Mouse (Mus musculus): ENCODE measurements around the gene Pabpc4. TPM values are rescaled to one million over a fixed set of nuclear protein-coding genes. Genes with fewer than 3 reads are reported as not detected.

Gene Pabpc4
- total and polyA plus RNA-seq, 3 experiments = 206 to 444 (median 318) TPM

GRCm38 (mm10) chr4:123233492-123234084 lies 28.6 kb upstream of the Pabpc4 start, which contains the start of gene Heyl:
Gene Heyl, plus strand, starts transcription at chr4:123233556.
- Histone ChIP-seq H3K9ac (ENCODE audit: insufficient read depth, low read depth) (no peak within 1 kb of the TSS), H3K27ac (ENCODE audit: insufficient read depth, low read depth) (no peak within 1 kb of the TSS), H3K79me2 (replicated peaks; ENCODE audit: control insufficient read depth, extremely low read depth, insufficient read depth, poor library complexity, severe bottlenecking) (no peaks in the 10 kb centered on the region), H3K4me3 (replicated peaks in 1 of 3; ENCODE audit: low read depth in 2 of 3, low read length in 2 of 3, poor library complexity in 1 of 3) (no peak within 1 kb of the TSS), H3K27me3 (replicated peaks) (peaks cover 86% of the 10 kb centered on the region), H3K36me3 (replicated peaks in 1 of 2; ENCODE audit: control insufficient read depth in 1 of 2, insufficient read depth in 1 of 2, low read length in 1 of 2) (no peaks in the 10 kb centered on the region), H3K9me3 (replicated peaks; ENCODE audit: low read length) (no peaks in the 10 kb centered on the region), H3K4me1 (ENCODE audit: control insufficient read depth in 1 of 2, insufficient read depth in 2 of 2) (peaks cover 21 to 57% of the 10 kb centered on the region in 2 experiments), H3K4me2 (ENCODE audit: insufficient read depth, low read depth, poor library complexity, severe bottlenecking) (peak within 1 kb of the TSS; percentile 27)
- in situ Hi-C loops (cut with MboI; ENCODE audit: low pct_ligation_motif_present, low pct_unique_long_range_greater_than_20kb, low sequenced_read_pairs) = no loop called here
- dilution Hi-C loops (cut with MboI; ENCODE audit: extremely low pct_ligation_motif_present, extremely low pct_unique_long_range_greater_than_20kb, low sequenced_read_pairs) = no loop called here
- TF ChIP-seq GABPA (IDR thresholded peaks at IDR 0.05; ENCODE audit: insufficient replicate concordance, low read depth, low read length) (no peak), NELFE (IDR thresholded peaks at IDR 0.05; ENCODE audit: low read depth, low read length) (no peak), PAX5 (IDR thresholded peaks at IDR 0.05; ENCODE audit: low read length) (no peak), ETS1 (conservative IDR thresholded peaks at IDR 0.05; ENCODE audit: low read depth, low read length) (peak; percentile 56; the same call in 1 of the 2 replicates), SIN3A (IDR thresholded peaks at IDR 0.05; ENCODE audit: low read length) (no peak), HCFC1 (IDR thresholded peaks at IDR 0.05; ENCODE audit: low read depth, low read length) (no peak), ZMIZ1 (IDR thresholded peaks at IDR 0.05; ENCODE audit: low read depth, low read length) (no peak), ZNF384 (IDR thresholded peaks at IDR 0.05; ENCODE audit: low read depth, low read length) (no peak), NRF1 (IDR thresholded peaks at IDR 0.05; ENCODE audit: low read depth, low read length) (no peak), BHLHE40 (IDR thresholded peaks at IDR 0.05; ENCODE audit: low read depth, low read length) (no peak), E2F4 (IDR thresholded peaks at IDR 0.05; ENCODE audit: insufficient replicate concordance, low read depth, low read length) (no peak), SMC3 (IDR thresholded peaks at IDR 0.05; ENCODE audit: low read depth, low read length) (no peak), CTCF (conservative IDR thresholded peaks at IDR 0.05 in 1 of 2, IDR thresholded peaks at IDR 0.05 in 1 of 2; ENCODE audit: low read depth in 2 of 2, low read length in 2 of 2) (no peak), CHD2 (IDR thresholded peaks at IDR 0.05; ENCODE audit: low read length) (no peak), MEF2A (IDR thresholded peaks at IDR 0.05; ENCODE audit: borderline replicate concordance, low read depth, low read length) (no peak; the same call in 1 of the 2 replicates), POLR2A (IDR thresholded peaks at IDR 0.05; ENCODE audit: low read depth, low read length) (no peak), JUN (IDR thresholded peaks at IDR 0.05; ENCODE audit: insufficient read depth, low read depth, low read length) (no peak), UBTF (IDR thresholded peaks at IDR 0.05; ENCODE audit: low read depth, low read length) (peak; percentile 68; the same call in 1 of the 2 replicates), ZC3H11A (IDR thresholded peaks at IDR 0.05; ENCODE audit: low read depth, low read length) (no peak), EP300 (IDR thresholded peaks at IDR 0.05; ENCODE audit: low read length) (no peak), MAX (IDR thresholded peaks at IDR 0.05; ENCODE audit: low read length) (no peak), IRF4 (IDR thresholded peaks at IDR 0.05; ENCODE audit: low read depth, low read length) (0 out of 2 replicates have a peak, but pooled peaks have one; percentile 26), MYC (IDR thresholded peaks at IDR 0.05; ENCODE audit: low read depth, low read length) (no peak), POLR2AphosphoS2 (IDR thresholded peaks at IDR 0.05; ENCODE audit: low read depth, low read length) (no peak), TBP (conservative IDR thresholded peaks at IDR 0.05; ENCODE audit: low read depth, low read length) (no peak), TCF12 (IDR thresholded peaks at IDR 0.05; ENCODE audit: low read depth, low read length) (peak; percentile 64; the same call in 1 of the 2 replicates), RCOR1 (conservative IDR thresholded peaks at IDR 0.05; ENCODE audit: low read depth, low read length) (no peak), MAZ (IDR thresholded peaks at IDR 0.05; ENCODE audit: low read depth, low read length) (no peak), ELF1 (IDR thresholded peaks at IDR 0.05; ENCODE audit: low read depth, low read length) (no peak), USF1 (IDR thresholded peaks at IDR 0.05; ENCODE audit: low read depth, low read length) (no peak), ZKSCAN1 (IDR thresholded peaks at IDR 0.05; ENCODE audit: borderline replicate concordance, low read depth, low read length) (no peak), MXI1 (IDR thresholded peaks at IDR 0.05; ENCODE audit: low read depth, low read length) (no peak), KAT2A (IDR thresholded peaks at IDR 0.05; ENCODE audit: insufficient replicate concordance, low read length) (no peak), MAFK (IDR thresholded peaks at IDR 0.05; ENCODE audit: insufficient replicate concordance, low read length) (no peak)
- no peak for DNase-seq (ENCODE audit: extremely low read depth)
